Mouse (Mus musculus) E14TG2a.4 (cell line): ENCODE measurements at regions not wholly inside any gene's neighbourhood (a gene's known extent, or its start where the extent isn't known, plus 50 kb on each side); places are given as distances from the start of the nearest gene placed in this dataset.

Experiments used
- CTCF ChIP-seq: conservative IDR thresholded peaks from 2 replicates; pipeline ENCODE4 v1.5.1; 2014; ENCODE audit warnings: low read length
- NANOG ChIP-seq: IDR thresholded peaks from 2 replicates; pipeline ENCODE4 v1.6.1; 2014; ENCODE audit warnings: borderline replicate concordance, low read length, mixed read lengths
- POU5F1 ChIP-seq: IDR thresholded peaks from 2 replicates; pipeline ENCODE4 v1.6.1; 2014; ENCODE audit warnings: low read length, borderline replicate concordance

DNA sequence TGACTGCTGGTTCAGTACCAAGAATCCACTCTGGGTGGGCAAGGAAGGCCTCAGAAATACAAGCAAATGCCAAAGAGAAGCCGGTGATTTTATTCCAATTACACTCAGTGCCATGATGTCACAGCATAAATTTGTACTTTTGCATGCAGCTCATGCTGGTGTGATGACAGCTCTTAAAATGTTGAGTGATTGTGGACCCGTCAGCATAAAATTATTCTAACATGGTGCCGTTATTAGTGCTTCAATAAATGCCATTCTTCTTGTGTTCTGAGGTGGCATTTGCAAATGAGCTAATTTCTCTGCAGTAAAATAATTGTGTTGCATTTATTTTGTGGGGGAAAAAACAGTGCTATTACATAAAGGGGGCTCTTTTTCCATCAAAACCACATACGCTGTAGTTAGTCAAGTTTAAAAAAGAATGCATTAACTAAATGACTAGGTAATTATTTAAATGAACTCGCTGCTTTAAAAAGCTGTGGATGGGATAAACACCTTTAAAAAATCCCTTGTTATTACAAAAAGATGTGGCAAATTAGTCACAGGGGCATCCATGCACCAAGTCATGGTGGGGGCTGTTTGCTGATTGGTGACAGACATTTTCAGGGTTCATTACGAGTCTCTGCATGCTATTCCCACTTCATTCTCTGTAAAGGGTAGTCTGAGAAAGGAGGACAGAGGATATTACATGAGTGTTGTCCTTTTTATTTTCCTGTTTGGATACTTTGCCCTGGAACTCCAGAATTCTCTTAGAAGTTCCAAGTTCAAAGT lies 296.5 kb downstream of the Tle4 start:
- no peak for TF ChIP-seq CTCF
- no peak for TF ChIP-seq POU5F1
- no peak for TF ChIP-seq NANOG
